Mouse (Mus musculus): ENCODE results near the gene Gm9376.

- TF ChIP-seq CTCF (IDR thresholded peaks at IDR 0.05; ENCODE audit: borderline replicate concordance, insufficient read depth, low read depth, low read length) (no peak), POLR2A (IDR thresholded peaks at IDR 0.05; ENCODE audit: borderline replicate concordance, insufficient read depth, low read length) (no peak)
Observed at GRCm38 (mm10) chr14:118313931-118314330, 47.2 kb downstream of the Gm9376 start.
